Mouse (Mus musculus) cerebral cortex, adult 2 months (tissue): ENCODE results near the gene Vps4b.

Source experiments
- WGBS: fragments of 180-500 bp; shearing (Covaris S2); methylation state at CpG from one replicate; pipeline ENCODE4 v1.1.7; 2018; 5-methylcytosine and 5-hydroxymethylcytosine counted together

The Vps4b gene

GRCm38 (mm10) chr1:106796542-106796924, at the start of gene Vps4b:
Gene Vps4b, minus strand, starts transcription at chr1:106796728.
- under 1% methylated on average over 23 of the region's 23 CpGs for WGBS

DNA sequence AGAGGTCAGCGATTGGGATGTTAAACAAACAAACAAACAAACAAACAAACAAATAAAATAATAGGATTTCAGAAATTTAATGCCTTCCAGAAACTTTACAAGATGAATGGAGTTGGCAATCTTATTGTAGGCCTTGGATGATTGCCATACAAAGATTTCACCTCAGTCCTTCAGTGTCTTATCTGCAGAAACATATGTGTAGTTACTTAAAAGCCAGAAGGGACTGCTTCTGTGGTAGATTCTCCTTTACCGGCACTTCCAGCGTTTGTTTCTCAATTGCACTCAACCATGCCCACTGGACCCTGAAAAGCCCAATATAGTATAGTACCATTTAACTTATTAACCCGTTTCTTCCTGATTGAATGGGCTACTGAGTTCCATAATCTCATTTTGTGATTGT, 32.3 kb upstream of the Vps4b start:
- 70% methylated on average over 4 of the region's 4 CpGs for WGBS

- 54% methylated on average over 3 of the region's 3 CpGs for WGBS
Measured at GRCm38 (mm10) chr1:106822297-106822696, 25.8 kb upstream of the Vps4b start.

GRCm38 (mm10) chr1:106818323-106818722, 21.8 kb upstream of the Vps4b start:
- WGBS: 6% methylated on average over 4 of the region's 4 CpGs

DNA sequence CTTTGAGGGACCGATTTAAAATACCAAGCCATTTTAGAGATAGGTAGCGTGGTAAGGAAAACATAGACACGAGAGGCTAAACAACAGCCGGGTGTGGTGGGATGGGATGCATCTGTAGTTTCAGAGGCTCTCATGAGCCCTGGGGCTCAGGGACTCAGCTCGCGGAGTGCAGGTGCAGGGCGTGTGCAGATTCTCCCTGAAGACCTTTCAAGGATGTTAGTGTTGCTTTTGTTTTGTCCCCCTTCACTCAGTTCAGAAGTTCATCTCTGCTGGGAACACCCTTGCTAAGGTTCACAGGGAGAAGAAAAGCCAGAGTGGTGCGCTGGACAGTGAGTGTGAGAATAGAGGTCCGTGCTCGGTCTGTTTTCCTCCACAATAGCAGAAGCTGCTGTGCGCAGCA, 20.2 kb upstream of the Vps4b start:
- WGBS: 87% methylated on average over 11 of the region's 11 CpGs

DNA sequence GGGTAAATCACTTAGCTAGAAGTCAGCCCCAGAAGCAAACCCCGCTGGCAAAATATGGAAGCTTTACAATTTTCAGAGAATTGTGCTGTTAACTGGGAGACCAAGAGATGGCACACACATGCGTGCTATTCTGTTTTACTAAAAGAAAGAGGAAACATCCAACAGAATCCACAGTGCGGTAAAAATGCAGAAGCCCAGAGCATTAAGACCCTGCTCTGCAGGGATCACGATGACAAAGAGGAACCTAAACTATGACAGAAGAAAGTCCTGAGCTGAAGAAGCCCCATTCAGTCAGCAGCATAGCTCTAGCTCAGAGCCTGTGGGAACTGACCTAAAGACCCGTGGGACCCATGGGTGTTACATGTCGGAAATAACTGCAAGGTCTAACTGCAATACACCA, 18.7 kb upstream of the Vps4b start:
- 85% methylated on average over 6 of the region's 6 CpGs for WGBS

DNA sequence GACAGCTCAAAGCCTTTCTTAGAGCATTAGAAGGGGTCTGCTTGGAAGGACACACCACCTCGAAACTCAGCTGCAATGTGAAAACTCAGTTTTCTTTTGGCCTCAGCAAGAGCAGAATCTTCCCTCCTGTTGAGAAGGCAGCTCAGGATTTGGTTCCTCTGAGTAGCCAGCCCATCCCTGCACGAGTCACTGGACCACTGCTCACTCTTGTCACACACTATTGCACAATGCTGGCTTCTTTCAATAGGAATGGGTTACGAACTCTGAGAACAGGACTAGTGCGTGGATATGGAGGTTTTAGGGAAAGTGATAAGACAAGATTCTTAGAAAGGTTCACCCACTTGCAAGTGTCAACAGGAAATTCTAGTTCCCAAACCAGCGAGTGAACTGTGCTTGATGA, 18.3 kb upstream of the Vps4b start:
- WGBS: 79% methylated on average over 5 of the region's 5 CpGs

DNA sequence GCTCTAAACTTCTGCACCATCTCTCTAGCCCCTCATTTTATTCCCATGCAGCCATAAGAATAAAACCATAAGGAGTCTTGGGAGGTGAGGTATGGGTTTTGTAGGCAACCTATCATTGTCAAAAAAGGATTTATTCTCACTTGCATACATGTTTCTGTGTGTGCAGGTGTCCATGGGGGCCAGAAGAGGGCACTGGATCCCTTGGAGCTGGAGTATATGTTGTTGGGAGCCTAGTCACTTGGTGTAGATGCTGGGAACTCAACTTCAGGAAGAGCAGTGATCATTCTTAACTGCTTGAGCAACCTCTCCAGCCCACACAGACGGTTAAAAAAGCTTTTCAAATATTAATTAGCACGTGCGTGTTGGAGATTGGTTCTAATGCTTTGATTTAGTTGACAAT, 3.4 kb upstream of the Vps4b start:
- WGBS: 82% methylated on average over 3 of the region's 3 CpGs

DNA sequence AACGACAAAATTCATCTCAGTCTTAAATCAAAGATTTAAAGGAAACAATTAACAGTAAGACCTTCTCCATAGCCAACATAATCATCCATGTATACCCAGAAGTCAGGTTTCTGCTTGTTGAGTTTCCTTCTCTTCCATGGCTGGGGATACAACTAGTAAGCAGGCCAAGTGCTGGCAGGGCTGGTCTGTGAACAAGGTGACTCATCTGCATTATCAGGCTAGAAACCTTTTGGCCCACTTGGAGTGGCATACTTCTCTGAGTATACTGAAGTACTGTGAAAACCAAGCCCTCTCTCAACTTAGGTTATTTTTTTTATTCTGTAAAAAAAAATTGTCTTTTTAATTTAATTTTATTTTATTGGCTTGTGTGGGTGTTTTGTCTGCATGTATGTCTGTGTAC, 2.9 kb upstream of the Vps4b start:
- WGBS: 44% methylated on average over 1 of the region's 1 CpGs

- WGBS: 61% methylated on average over 7 of the region's 7 CpGs
Measured at GRCm38 (mm10) chr1:106796987-106797779, 655 bp upstream of the Vps4b start.

GRCm38 (mm10) chr1:106795634-106796541, 640 bp downstream of the Vps4b start:
- WGBS: 1% methylated on average over 51 of the region's 51 CpGs

DNA sequence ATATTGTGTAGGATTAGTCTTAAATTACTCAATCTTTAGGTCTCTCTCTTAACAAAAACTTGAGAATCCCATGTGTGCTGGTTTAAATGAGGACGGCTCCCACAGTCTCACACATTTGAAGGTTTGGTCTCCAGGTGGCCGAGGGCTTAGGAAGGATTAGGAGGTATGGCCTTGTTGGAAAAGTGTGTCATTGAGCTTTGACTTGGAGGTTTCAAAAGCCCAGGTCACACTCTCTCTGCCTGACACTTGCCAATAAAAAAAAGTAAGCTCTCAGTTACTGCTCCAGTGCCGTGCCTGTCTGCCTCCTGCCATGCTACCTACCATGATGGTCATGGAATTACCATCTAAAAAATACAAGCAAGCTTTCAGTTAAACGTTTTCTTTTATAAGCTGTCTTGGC, 21.6 kb downstream of the Vps4b start:
- WGBS: 90% methylated on average over 4 of the region's 4 CpGs

GRCm38 (mm10) chr1:106774092-106774491, 22.4 kb downstream of the Vps4b start:
- 91% methylated on average over 9 of the region's 9 CpGs for WGBS

DNA sequence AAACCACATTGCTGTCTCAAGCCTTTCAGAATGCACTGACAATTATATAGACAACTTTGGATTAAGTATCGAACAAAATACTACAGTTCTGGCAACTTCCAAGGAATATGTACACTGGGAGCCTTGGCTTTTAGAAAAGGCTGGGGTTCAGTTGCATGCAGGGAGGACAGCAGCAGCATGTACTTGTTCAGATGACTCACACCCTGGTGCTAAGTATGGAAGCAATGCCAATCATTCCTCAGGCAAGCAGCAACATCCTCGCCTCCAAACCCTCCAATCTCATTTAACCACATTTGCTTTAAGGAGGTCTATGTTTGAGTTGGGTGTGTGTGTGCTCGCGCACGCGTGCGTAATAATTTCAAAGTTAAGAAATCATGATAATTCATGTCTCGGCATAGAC, 30.8 kb downstream of the Vps4b start:
- WGBS: 59% methylated on average over 8 of the region's 8 CpGs

- WGBS: 66% methylated on average over 2 of the region's 2 CpGs
Measured at GRCm38 (mm10) chr1:106764846-106765245, 31.7 kb downstream of the Vps4b start.

GRCm38 (mm10) chr1:106764281-106764680, 32.2 kb downstream of the Vps4b start:
- whole genome bisulfite sequencing: 86% methylated on average over 3 of the region's 3 CpGs

DNA sequence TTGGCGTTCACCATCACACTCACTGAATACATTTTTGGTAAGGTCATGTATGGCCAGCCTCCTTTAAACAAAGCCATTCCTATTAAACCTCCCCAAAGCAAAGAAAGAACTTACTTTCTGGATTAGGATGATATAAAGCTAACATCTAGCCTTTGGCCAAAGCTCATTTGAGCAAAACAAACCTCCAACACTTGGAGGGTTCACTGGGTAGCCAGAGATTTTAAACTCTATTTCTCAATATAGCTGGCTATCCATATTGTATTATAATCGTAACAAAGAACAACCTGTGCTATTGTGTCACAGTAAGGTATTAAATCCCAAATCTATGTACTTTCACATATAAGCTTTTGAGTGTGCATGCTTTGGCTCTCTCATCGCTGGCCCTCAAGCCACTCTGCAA, 35.8 kb downstream of the Vps4b start:
- WGBS: 86% methylated on average over 3 of the region's 3 CpGs

DNA sequence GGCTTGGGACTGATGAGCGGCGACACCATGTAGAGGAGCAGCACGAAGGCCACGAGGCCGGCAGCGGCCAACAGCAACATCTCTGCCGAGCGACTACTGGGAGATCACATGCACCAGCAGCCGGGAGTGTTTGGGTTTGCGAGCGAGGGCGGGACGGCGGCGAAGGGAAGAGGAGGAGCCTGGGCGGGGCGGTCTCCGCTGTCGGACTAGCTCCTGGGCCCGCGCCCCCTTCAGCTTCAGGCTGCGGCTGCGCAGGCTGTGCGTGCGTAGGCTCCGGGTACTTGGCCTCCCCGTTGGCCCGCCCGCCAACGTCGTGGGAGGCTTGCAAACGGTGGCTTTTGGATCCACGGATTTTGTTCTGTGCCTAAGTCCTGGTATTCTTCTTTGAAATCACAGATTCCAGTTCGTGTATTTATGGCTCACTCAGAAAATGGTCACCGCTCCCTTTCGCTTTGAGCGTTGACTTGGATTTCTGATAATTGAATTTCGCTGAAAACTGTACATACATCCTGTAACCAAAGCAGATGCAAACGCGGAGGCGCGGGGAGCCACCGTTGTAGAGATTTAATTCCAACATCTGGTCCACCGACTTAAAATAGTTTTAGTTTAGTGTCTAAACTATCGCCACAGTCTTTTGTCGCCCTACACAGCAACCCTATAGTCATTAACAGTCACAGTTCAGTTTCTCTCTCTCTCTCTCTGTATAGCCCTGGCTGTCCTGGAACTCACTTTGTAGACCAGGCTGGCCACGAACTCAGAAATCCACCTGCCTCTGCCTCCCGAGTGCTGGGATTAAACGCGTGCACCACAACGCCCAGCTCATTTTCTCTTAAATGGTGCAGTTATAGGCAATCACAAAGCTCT, 36.7 kb downstream of the Vps4b start, which contains the start of gene Kdsr:
Kdsr (minus strand) TSS at position 156 of the 864 bp plus-strand sequence.
- WGBS: 2% methylated on average over 51 of the region's 51 CpGs

DNA sequence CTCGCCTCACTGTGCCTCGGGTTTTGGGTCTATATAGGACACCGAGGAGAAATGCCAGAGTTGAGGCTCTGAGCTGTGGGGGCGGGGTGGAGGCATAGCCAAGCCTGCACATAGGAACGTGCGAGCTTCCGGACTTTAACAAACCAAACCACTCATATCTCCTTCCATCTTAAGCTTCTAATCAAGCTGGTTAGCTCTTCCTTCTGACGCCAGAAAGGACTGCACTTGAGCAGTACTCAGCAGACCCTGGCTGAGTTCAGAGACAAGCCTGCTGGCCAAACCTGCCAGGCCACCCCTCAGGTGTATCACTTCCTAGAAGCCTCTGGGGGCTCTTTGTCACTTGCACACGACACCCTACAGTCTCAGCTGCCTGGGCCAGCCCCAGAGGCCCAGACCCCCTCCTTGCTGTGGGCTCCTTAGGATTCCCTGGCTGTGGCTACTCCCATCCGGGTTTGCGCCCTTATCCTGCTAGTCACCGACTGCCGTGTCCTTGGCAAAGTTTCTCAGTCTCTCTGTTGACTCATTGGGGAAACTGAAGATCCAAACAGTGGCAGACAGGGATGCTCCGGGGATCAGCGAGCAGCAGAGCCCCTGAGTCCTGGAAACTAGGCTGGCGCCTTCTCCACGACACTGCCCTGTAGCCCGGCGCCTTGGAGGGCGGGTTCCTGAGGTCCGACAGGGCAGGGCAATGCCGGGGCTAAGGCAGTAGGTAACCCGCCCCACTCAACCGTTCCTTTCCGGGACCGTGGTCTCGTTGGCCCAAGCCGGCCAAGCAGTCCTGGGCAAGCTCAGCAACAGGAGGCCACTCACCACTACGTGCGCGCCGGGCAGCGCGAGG, 37.6 kb downstream of the Vps4b start:
- 1% methylated on average over 34 of the region's 34 CpGs for WGBS

DNA sequence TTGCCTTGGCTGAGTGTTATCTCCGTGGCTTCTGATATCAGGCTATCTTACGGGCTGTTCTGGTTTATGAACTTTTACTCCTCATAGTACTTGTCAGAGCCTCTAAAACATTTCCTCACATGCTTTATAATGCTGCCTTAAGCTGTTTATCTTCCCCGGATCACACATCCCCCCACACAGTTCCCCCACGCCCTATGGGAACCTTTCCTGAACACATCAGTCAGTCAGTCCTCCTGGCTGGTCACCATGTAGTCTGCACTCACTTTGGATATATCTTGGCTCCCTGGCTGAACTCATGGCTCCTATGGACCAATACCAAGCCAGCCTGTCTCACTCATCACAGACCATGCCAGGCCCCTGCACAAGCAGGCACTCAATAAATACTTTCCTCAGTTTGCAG, 39.9 kb downstream of the Vps4b start:
- 81% methylated on average over 4 of the region's 4 CpGs for WGBS

GRCm38 (mm10) chr1:106752013-106752412, 44.5 kb downstream of the Vps4b start:
- 72% methylated on average over 5 of the region's 5 CpGs for WGBS
